Mouse (Mus musculus) frontal cortex, adult (tissue): ENCODE results near the gene Secisbp2l.

Source experiments
- ATAC-seq: cut with Nextera tagmentation; 2 replicates; pipeline ENCODE4 v1.9.2; 2017; ENCODE audit warnings: mild to moderate bottlenecking, moderate library complexity, mixed read lengths; ENCODE audit not compliant: low TSS enrichment

Secisbp2l gene

GRCm38 (mm10) chr2:125783868-125784267 is 1.2 kb upstream of the Secisbp2l start:
- ATAC-seq = no peak

- no peak; the same call in 1 of the 2 replicates for ATAC-seq
Observed at GRCm38 (mm10) chr2:125781978-125782718, 522 bp downstream of the Secisbp2l start.

- ATAC-seq = no peak
Observed at GRCm38 (mm10) chr2:125781006-125781405, 1.7 kb downstream of the Secisbp2l start.

GRCm38 (mm10) chr2:125778380-125778779 is 4.3 kb downstream of the Secisbp2l start:
- ATAC-seq = peak; percentile 54

GRCm38 (mm10) chr2:125777018-125777417 is 5.7 kb downstream of the Secisbp2l start:
- peak; percentile 33; the same call in 1 of the 2 replicates for ATAC-seq

GRCm38 (mm10) chr2:125775661-125776060 is 7.0 kb downstream of the Secisbp2l start:
- ATAC-seq = no peak

- no peak for ATAC-seq
Observed at GRCm38 (mm10) chr2:125774846-125775245, 7.8 kb downstream of the Secisbp2l start.

GRCm38 (mm10) chr2:125765029-125765428 is 17.6 kb downstream of the Secisbp2l start:
- peak; percentile 65; the same call in 1 of the 2 replicates for ATAC-seq

- no peak for ATAC-seq
Observed at GRCm38 (mm10) chr2:125764531-125764930, 18.1 kb downstream of the Secisbp2l start.

GRCm38 (mm10) chr2:125749330-125749729 is 33.3 kb downstream of the Secisbp2l start:
- peak; percentile 59 for ATAC-seq

- ATAC-seq = no peak
Observed at GRCm38 (mm10) chr2:125739338-125739737, 43.3 kb downstream of the Secisbp2l start.

- ATAC-seq = 0 out of 2 replicates have a peak, but pooled peaks have one; percentile 25
Observed at GRCm38 (mm10) chr2:125738718-125739117, 44.0 kb downstream of the Secisbp2l start.

GRCm38 (mm10) chr2:125736025-125736343 is 46.7 kb downstream of the Secisbp2l start:
- no peak for ATAC-seq

- peak; percentile 80 for ATAC-seq
Observed at GRCm38 (mm10) chr2:125735333-125736024, 47.2 kb downstream of the Secisbp2l start.

GRCm38 (mm10) chr2:125734741-125735140 is 47.9 kb downstream of the Secisbp2l start:
- no peak for ATAC-seq

GRCm38 (mm10) chr2:125731763-125732560 is 50.7 kb downstream of the Secisbp2l start:
- peak; percentile 80 for ATAC-seq

- 0 out of 2 replicates have a peak, but pooled peaks have one; percentile 20 for ATAC-seq
Observed at GRCm38 (mm10) chr2:125724546-125725114, 58.0 kb downstream of the Secisbp2l start.

GRCm38 (mm10) chr2:125724086-125724430 is 58.6 kb downstream of the Secisbp2l start, which contains the start of gene Shc4:
Gene Shc4, minus strand, starts transcription at chr2:125724148.
- ATAC-seq = peak; percentile 25

GRCm38 (mm10) chr2:125723408-125724085 is 59.1 kb downstream of the Secisbp2l start:
- peak; percentile 55 for ATAC-seq

GRCm38 (mm10) chr2:125723086-125723407 is 59.6 kb downstream of the Secisbp2l start:
- peak; percentile 25 for ATAC-seq

GRCm38 (mm10) chr2:125716599-125716998 is 66.1 kb downstream of the Secisbp2l start:
- ATAC-seq = no peak
